Mouse (Mus musculus) heart, postnatal 0 days (tissue): Measurements from ENCODE around the gene Mnat1.

ENCODE experiments used
- CTCF ChIP-seq: IDR thresholded peaks from 2 replicates; pipeline ENCODE4 v1.5.1; 2016; ENCODE audit warnings: antibody characterized with exemption, control low read depth, low read depth
- EP300 ChIP-seq: IDR thresholded peaks from 2 replicates; pipeline ENCODE4 v1.6.1; 2016; ENCODE audit warnings: antibody characterized with exemption, low read depth

DNA sequence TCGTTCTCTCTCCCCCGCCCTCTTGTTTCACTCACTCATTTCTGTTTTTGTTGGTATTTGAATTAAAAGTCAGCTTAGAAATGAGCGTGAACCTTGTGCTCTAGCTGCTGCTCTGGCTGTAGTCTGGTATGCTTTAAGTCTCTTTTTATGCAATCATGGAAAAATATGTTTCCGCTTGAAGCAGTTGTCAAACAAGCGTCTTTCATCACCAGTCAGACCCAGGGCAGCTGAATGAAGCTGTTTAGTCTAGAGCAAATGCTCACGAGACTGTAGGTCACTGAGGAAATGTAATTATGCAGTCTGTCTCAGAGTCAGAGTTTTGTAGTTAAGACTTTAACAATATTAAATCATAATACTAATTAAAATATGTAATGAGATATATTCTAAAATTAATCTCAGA, 100.4 kb downstream of the Mnat1 start:
- TF ChIP-seq EP300, result no peak
- no peak for TF ChIP-seq CTCF
